Mouse (Mus musculus) c-Kit-positive CD71-positive TER-119-negative erythroid progenitor cells, embryonic 14.5 days (primary cell): ENCODE measurements around the gene Cuta.
"Not testable (repeated sequence)": the region's sequence is repeated elsewhere in the genome, so short reads cannot be mapped to it uniquely, and the experiment has no call there.

Experiments used
- DNase-seq: peaks from one replicate; pipeline ENCODE4 v3.0.0-alpha.2; 2013; ENCODE audit warnings: low read depth

The Cuta gene

GRCm38 (mm10) chr17:26936921-26937695, 2.3 kb downstream of the Cuta start:
- DNase-seq = no peak

- DNase-seq = no peak
These were observed 2.9 kb downstream of the Cuta start for GRCm38 (mm10) chr17:26936453-26936852.

- no peak for DNase-seq
These were observed 4.3 kb downstream of the Cuta start for GRCm38 (mm10) chr17:26935027-26935426.

- no peak for DNase-seq
These were observed 5.2 kb downstream of the Cuta start for GRCm38 (mm10) chr17:26933885-26934827.

- DNase-seq = no peak
These were observed 6.0 kb downstream of the Cuta start for GRCm38 (mm10) chr17:26933419-26933818.

- peak; percentile 81 for DNase-seq
These were observed 6.5 kb downstream of the Cuta start, which contains the start of gene Phf1 for GRCm38 (mm10) chr17:26932839-26933398. Gene Phf1, plus strand, starts transcription at chr17:26933052.

GRCm38 (mm10) chr17:26931795-26932194, 7.6 kb downstream of the Cuta start:
- DNase-seq = not testable (repeated sequence)

DNA sequence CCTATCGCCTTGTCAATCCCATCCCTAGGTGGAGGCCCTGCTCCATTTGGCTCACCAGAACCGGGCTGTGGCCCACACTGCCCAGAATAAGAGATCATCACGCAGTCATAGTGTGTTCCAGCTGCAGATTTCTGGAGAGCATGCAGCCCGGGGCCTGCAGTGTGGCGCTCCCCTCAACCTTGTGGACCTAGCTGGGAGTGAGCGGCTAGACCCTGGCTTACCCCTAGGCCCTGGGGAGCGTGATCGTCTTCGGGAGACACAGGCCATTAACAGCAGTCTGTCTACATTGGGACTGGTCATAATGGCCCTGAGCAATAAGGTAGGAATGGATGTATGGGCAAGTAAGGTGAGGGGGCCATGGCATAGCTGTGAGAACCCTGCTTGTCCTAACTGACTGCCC, 14.0 kb downstream of the Cuta start:
- DNase-seq = not testable (repeated sequence)

DNA sequence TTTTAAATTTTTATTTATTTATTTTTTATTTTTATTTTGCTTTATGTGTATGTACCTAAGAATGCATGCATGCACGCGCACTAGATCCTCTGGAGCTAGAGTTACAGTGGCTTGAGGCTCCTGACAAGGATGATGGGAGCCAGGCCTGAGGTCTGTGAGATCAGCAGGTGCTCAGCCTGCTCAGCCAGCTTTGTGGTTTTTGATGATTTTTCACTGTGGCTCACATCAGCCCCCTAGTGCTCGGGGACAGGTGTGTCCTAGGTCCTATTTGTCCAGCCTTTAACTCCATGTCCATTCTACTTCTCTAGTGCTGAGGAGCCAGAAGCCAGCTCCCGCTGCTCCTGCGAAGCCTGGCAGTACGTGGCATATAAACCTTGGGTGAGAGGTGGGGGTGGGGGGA, 17.0 kb downstream of the Cuta start:
- not testable (repeated sequence) for DNase-seq

GRCm38 (mm10) chr17:26919516-26919915, 19.9 kb downstream of the Cuta start:
- DNase-seq = not testable (repeated sequence)

DNA sequence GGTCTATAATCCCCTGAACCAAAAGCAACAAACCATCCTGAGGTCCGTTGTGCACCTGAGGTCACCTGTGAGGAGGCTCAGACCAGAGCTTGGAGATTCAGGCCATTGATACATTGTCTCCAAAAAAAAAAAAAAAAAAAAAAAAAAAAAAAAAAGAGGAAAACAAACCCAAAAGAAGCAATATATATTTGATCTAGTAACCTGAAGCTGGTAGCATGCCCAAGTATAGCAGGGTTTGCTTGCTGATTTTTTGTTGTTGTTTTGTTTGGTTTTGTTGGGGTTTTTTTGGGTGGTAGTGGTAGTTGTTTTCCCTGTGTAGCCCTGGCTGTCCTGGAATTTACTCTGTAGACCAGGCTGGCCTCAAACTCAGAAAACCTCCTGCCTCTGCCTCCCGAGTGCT, 21.0 kb downstream of the Cuta start:
- no peak for DNase-seq

DNA sequence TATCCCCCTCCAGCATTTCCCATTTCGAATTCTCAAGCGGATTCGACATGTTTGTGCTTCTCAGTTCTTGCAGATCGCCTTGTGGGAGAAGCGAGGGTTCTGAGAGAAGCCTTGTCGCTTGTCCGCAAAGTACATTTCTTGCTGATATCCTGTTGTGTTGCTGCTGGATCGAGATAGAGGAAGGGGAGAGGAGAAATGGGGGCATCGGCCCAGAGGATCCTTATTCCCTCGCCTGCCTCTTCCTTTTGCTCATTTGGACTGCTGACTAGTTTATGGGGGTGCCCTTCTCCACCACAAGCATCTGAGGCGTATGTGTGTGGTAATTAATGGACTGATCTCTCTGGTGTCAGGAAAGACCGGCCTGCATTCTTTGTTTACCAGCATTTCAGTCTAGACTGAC, 21.8 kb downstream of the Cuta start:
- not testable (repeated sequence) for DNase-seq

GRCm38 (mm10) chr17:26916711-26917482, 22.5 kb downstream of the Cuta start, which contains the start of gene Kifc5b:
Gene Kifc5b, plus strand, starts transcription at chr17:26917091.
- DNase-seq = peak; percentile 99

DNA sequence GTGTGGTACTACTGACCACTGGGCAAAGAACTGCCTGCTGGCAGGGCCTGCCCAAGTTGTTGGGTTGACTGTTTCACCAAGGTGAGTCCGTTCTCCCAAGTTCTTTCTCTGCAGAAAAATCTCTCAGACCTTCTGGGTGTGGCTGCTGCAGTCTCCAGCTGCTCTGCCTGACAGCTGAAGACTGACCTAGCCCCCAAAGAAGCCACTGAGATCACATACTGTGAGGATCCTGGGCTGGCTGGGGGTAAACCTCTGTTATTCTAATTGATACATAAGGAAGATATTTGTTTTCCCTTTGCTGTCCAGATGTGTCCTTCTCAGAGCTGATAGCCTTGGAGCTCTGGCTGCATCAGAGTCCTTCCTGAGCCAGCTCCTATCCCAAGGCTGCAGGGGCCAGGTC, 24.1 kb downstream of the Cuta start:
- no peak for DNase-seq

GRCm38 (mm10) chr17:26907506-26907905, 31.9 kb downstream of the Cuta start:
- DNase-seq = not testable (repeated sequence)

GRCm38 (mm10) chr17:26904320-26904719, 35.0 kb downstream of the Cuta start:
- no peak for DNase-seq

DNA sequence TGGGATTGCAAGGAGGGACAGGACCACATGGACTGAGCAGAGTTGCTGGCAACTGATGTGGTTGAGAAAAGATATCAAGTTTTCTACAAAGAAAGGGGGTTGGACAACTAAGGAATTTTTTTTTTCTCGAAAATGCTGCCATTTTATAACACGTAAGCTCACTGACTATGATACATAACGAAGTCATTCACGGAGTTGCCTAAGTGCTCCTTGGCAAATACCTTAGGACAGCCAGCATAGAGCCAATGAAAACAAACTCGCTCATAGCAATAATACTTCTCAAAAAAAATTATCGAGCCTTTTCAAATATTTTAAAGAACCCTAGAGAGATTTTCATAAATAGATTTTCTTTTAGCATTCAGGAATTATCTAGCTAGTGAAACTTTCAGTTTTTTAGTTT, 38.5 kb downstream of the Cuta start:
- no peak for DNase-seq

DNA sequence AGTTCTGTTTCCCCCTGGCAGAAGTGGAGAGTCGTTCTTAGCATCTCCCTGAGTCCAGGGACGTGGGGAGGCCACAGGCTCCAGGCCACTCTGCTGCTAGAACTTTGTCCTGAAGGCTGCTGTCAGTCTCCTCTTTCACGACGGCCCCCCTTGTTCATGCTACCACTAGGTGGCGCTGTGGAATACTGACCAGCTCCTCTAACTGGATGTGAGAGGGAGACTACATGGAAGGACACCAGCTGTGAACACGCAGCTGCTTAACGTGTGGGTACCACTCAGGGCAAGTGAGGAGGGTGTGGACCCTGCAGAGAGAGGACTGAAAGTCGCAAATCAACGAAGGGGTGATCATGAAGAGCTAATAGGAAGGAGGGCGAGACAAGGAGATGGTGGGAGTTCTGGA, 43.8 kb downstream of the Cuta start:
- peak; percentile 52 for DNase-seq

DNA sequence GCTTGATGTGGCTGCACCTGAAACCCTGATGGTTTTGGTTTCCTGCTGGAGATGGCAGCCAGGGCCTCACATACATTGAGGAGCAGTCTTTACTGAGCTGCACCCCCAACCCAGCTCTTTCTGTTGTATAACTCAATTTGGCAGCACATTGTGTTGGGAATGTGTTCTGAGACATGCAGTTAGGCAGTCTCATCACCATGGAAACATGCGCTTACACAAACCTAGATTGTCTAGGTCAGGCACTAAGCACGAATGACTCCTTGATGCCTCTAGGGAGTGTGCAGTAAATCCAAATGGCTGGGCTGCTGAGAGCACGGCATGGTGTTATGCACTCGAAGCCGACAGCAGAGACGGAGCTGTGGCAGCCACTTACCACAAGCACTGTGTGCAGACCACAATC, 45.0 kb downstream of the Cuta start:
- no peak for DNase-seq

- DNase-seq = no peak
These were observed 45.9 kb downstream of the Cuta start for GRCm38 (mm10) chr17:26893492-26893891.

DNA sequence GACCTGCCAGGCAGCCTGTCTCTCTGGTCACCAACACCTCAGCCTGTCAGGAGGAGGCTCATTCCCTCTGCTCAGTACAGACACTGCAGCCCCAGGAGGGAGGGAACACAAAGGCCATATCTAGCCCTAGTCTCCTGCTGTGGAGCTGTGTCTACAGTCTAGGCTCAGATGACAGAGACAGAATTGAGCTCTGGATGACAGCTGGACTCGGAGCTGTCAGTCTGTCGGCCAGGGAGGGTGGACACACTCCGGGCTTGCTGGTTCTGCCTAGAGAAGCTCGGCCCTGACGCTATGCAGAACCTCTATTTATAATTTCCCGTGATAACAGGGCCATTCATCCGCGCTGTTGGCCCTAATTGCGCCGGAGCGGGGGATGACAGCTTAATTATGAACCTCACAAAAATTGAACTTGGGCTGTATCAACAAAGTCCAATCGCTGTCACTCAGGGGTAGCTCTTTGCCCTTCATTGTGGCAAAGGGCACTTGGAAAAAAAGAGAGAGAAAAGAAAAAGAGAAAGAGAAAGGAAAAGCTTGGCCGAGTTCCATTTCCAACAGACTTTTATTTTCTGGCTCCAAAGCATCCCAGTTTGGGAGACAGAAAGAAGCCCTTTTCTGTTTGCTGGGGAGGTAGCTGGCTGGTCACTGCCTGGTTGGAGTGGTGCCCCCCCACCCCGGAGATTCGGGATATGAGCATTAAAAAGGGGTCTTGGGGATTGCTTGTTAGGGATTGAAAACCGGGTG, 46.6 kb downstream of the Cuta start:
- no peak for DNase-seq
